Mouse (Mus musculus): ENCODE results near the gene Cmip. TPM values are rescaled to one million over a fixed set of nuclear protein-coding genes. Genes with fewer than 3 reads are reported as not detected.

Gene Cmip
- polyA plus RNA-seq, 1 experiment, result 23.6 TPM

GRCm38 (mm10) chr8:117500232-117500823, 243.5 kb downstream of the Cmip start:
- H3K27me3 ChIP-seq (ENCODE audit: control insufficient read depth, insufficient read depth, insufficient read length), result peaks cover 22% of the 10 kb centered on the region
- H3K36me3 ChIP-seq (ENCODE audit: control insufficient read depth, insufficient read depth), result no peaks in the 10 kb centered on the region
- TF ChIP-seq MAX (IDR thresholded peaks at IDR 0.05; ENCODE audit: low read depth) (no peak), SRF (IDR thresholded peaks at IDR 0.05; ENCODE audit: control insufficient read depth, insufficient read length, low read depth) (no peak), E2F4 (IDR thresholded peaks at IDR 0.05; ENCODE audit: insufficient read depth) (no peak), TCF12 (IDR thresholded peaks at IDR 0.05; ENCODE audit: insufficient read depth, poor library complexity, severe bottlenecking) (no peak), CEBPB (IDR thresholded peaks at IDR 0.05; ENCODE audit: insufficient read depth, poor library complexity, severe bottlenecking) (no peak), POLR2A (IDR thresholded peaks at IDR 0.05; ENCODE audit: insufficient read length, low read depth) (no peak), REST (IDR thresholded peaks at IDR 0.05; ENCODE audit: insufficient read depth, insufficient read length) (no peak), USF1 (IDR thresholded peaks at IDR 0.05; ENCODE audit: low read depth) (no peak), TCF3 (IDR thresholded peaks at IDR 0.05; ENCODE audit: insufficient read length, low read depth) (no peak), MYOD1 (IDR thresholded peaks at IDR 0.05; ENCODE audit: control insufficient read depth in 1 of 3, insufficient read length in 2 of 3, low read depth in 2 of 3) (no peak), MYOG (IDR thresholded peaks at IDR 0.05; ENCODE audit: control insufficient read depth in 1 of 3, insufficient read depth in 1 of 3, insufficient read length in 2 of 3, low read depth in 2 of 3) (no peak), POLR2AphosphoS2 (IDR thresholded peaks at IDR 0.05; ENCODE audit: insufficient read length, low read depth) (no peak)
- no peak overlapping the region for H3K4me2 ChIP-seq (ENCODE audit: low read depth)
- no peak overlapping the region for H3K4me3 ChIP-seq
- H3K79me2 ChIP-seq (ENCODE audit: control insufficient read depth, insufficient read depth), result no peaks in the 10 kb centered on the region
- H3ac ChIP-seq (ENCODE audit: control insufficient read depth, insufficient read length), result no peak overlapping the region

GRCm38 (mm10) chr8:117501323-117501722, 244.5 kb downstream of the Cmip start:
- Histone ChIP-seq H3K79me2 (ENCODE audit: control insufficient read depth, insufficient read depth) (no peaks in the 10 kb centered on the region), H3K27me3 (ENCODE audit: control insufficient read depth, insufficient read depth, insufficient read length) (peaks cover 22% of the 10 kb centered on the region), H3K4me2 (ENCODE audit: low read depth) (no peak overlapping the region), H3ac (ENCODE audit: control insufficient read depth, insufficient read length) (no peak overlapping the region), H3K36me3 (ENCODE audit: control insufficient read depth, insufficient read depth) (no peaks in the 10 kb centered on the region), H3K4me3 (no peak overlapping the region)
- TF ChIP-seq REST (IDR thresholded peaks at IDR 0.05; ENCODE audit: insufficient read depth, insufficient read length), result no peak
- no peak for TF ChIP-seq POLR2A (IDR thresholded peaks at IDR 0.05; ENCODE audit: insufficient read length, low read depth)
- TF ChIP-seq POLR2AphosphoS2 (IDR thresholded peaks at IDR 0.05; ENCODE audit: insufficient read length, low read depth), result no peak
- TF ChIP-seq USF1 (IDR thresholded peaks at IDR 0.05; ENCODE audit: low read depth), result no peak
- TF ChIP-seq MYOG (IDR thresholded peaks at IDR 0.05; ENCODE audit: control insufficient read depth in 1 of 3, insufficient read depth in 1 of 3, insufficient read length in 2 of 3, low read depth in 2 of 3), result no peak
- TF ChIP-seq TCF3 (IDR thresholded peaks at IDR 0.05; ENCODE audit: insufficient read length, low read depth), result no peak
- TF ChIP-seq TCF12 (IDR thresholded peaks at IDR 0.05; ENCODE audit: insufficient read depth, poor library complexity, severe bottlenecking), result no peak
- no peak for TF ChIP-seq SRF (IDR thresholded peaks at IDR 0.05; ENCODE audit: control insufficient read depth, insufficient read length, low read depth)
- no peak for TF ChIP-seq MYOD1 (IDR thresholded peaks at IDR 0.05; ENCODE audit: control insufficient read depth in 1 of 3, insufficient read length in 2 of 3, low read depth in 2 of 3)
- TF ChIP-seq CEBPB (IDR thresholded peaks at IDR 0.05; ENCODE audit: insufficient read depth, poor library complexity, severe bottlenecking), result no peak
- no peak for TF ChIP-seq E2F4 (IDR thresholded peaks at IDR 0.05; ENCODE audit: insufficient read depth)
- TF ChIP-seq MAX (IDR thresholded peaks at IDR 0.05; ENCODE audit: low read depth), result no peak

GRCm38 (mm10) chr8:117503405-117504069, 246.7 kb downstream of the Cmip start:
- Histone ChIP-seq H3K4me3 (no peak overlapping the region), H3K27me3 (ENCODE audit: control insufficient read depth, insufficient read depth, insufficient read length) (peaks cover 14% of the 10 kb centered on the region), H3K79me2 (ENCODE audit: control insufficient read depth, insufficient read depth) (no peaks in the 10 kb centered on the region), H3ac (ENCODE audit: control insufficient read depth, insufficient read length) (no peak overlapping the region), H3K4me2 (ENCODE audit: low read depth) (no peak overlapping the region), H3K36me3 (ENCODE audit: control insufficient read depth, insufficient read depth) (no peaks in the 10 kb centered on the region)
- TF ChIP-seq POLR2AphosphoS2 (IDR thresholded peaks at IDR 0.05; ENCODE audit: insufficient read length, low read depth) (no peak), CEBPB (IDR thresholded peaks at IDR 0.05; ENCODE audit: insufficient read depth, poor library complexity, severe bottlenecking) (no peak), E2F4 (IDR thresholded peaks at IDR 0.05; ENCODE audit: insufficient read depth) (no peak), TCF3 (IDR thresholded peaks at IDR 0.05; ENCODE audit: insufficient read length, low read depth) (no peak), USF1 (IDR thresholded peaks at IDR 0.05; ENCODE audit: low read depth) (no peak), SRF (IDR thresholded peaks at IDR 0.05; ENCODE audit: control insufficient read depth, insufficient read length, low read depth) (no peak), TCF12 (IDR thresholded peaks at IDR 0.05; ENCODE audit: insufficient read depth, poor library complexity, severe bottlenecking) (no peak), MYOD1 (IDR thresholded peaks at IDR 0.05; ENCODE audit: control insufficient read depth in 1 of 3, insufficient read length in 2 of 3, low read depth in 2 of 3) (no peak), POLR2A (IDR thresholded peaks at IDR 0.05; ENCODE audit: insufficient read length, low read depth) (no peak), REST (IDR thresholded peaks at IDR 0.05; ENCODE audit: insufficient read depth, insufficient read length) (no peak)

- no peaks in the 10 kb centered on the region for H3K79me2 ChIP-seq (ENCODE audit: control insufficient read depth, insufficient read depth)
- no peak for TF ChIP-seq TCF3 (IDR thresholded peaks at IDR 0.05; ENCODE audit: insufficient read length, low read depth)
- H3K27me3 ChIP-seq (ENCODE audit: control insufficient read depth, insufficient read depth, insufficient read length), result peaks cover 5% of the 10 kb centered on the region
- H3K4me3 ChIP-seq, result no peak overlapping the region
- no peak overlapping the region for H3ac ChIP-seq (ENCODE audit: control insufficient read depth, insufficient read length)
- H3K36me3 ChIP-seq (ENCODE audit: control insufficient read depth, insufficient read depth), result no peaks in the 10 kb centered on the region
- H3K4me2 ChIP-seq (ENCODE audit: low read depth), result no peak overlapping the region
Observed at GRCm38 (mm10) chr8:117507703-117508102, 250.8 kb downstream of the Cmip start.

Other genes starting within 250 kb of the Cmip start
- 0.01 TPM for gene Pkd1l2, start 174.6 kb upstream of the Cmip start, polyA plus RNA-seq (2012; fragmentation: generic; extraction: Trizol)
- gene Bco1, start 161.2 kb upstream of the Cmip start, polyA plus RNA-seq (2012; fragmentation: generic; extraction: Trizol), result 0.02 TPM
- 3.7 TPM for gene Gan, start 98.9 kb upstream of the Cmip start, polyA plus RNA-seq (2012; fragmentation: generic; extraction: Trizol)
- 0.29 TPM for gene Plcg2, start 241.2 kb downstream of the Cmip start, polyA plus RNA-seq (2012; fragmentation: generic; extraction: Trizol)